Mouse (Mus musculus) large intestine, adult 2 months (tissue): ENCODE measurements at regions not wholly inside any gene's neighbourhood (a gene's known extent, or its start where the extent isn't known, plus 50 kb on each side); places are given as distances from the start of the nearest gene placed in this dataset.

ENCODE experiments used
- DNase-seq: peaks from one replicate; pipeline ENCODE4 v3.0.0-alpha.2; 2012; ENCODE audit warnings: low read depth, low spot score
- WGBS: fragments of 180-500 bp; shearing (Covaris S2); methylation state at CpG from one replicate; pipeline ENCODE4 v1.1.7; 2018; 5-methylcytosine and 5-hydroxymethylcytosine counted together

- 79% methylated on average over 6 of the region's 6 CpGs for WGBS
Measured at GRCm38 (mm10) chr1:35706336-35706735, 361.9 kb upstream of the Hs6st1 start.

GRCm38 (mm10) chr1:35708176-35708788 is 359.9 kb upstream of the Hs6st1 start:
- WGBS: 74% methylated on average over 2 of the region's 2 CpGs
- no peak for DNase-seq

More at GRCm38 (mm10) chr1:35706336-35706735, 361.9 kb upstream of the Hs6st1 start:
- DNase-seq: no peak

- DNase-seq: no peak
Measured at GRCm38 (mm10) chr1:35709214-35709613, 359.0 kb upstream of the Hs6st1 start.

- 53% methylated on average over 4 of the region's 4 CpGs for WGBS
- no peak for DNase-seq
Measured at GRCm38 (mm10) chr1:35713961-35714360, 354.2 kb upstream of the Hs6st1 start.

GRCm38 (mm10) chr1:35715931-35716330 is 352.3 kb upstream of the Hs6st1 start:
- DNase-seq: no peak
- 65% methylated on average over 6 of the region's 6 CpGs for WGBS

GRCm38 (mm10) chr1:35717166-35717565 is 351.0 kb upstream of the Hs6st1 start:
- no peak for DNase-seq
- WGBS: 76% methylated on average over 2 of the region's 2 CpGs

GRCm38 (mm10) chr1:35717659-35718058 is 350.5 kb upstream of the Hs6st1 start:
- no peak for DNase-seq
- 26% methylated on average over 2 of the region's 2 CpGs for WGBS

GRCm38 (mm10) chr1:35720063-35720462 is 348.1 kb upstream of the Hs6st1 start:
- 93% methylated on average over 3 of the region's 3 CpGs for WGBS
- no peak for DNase-seq

- 27% methylated on average over 3 of the region's 3 CpGs for WGBS
- no peak for DNase-seq
Measured at GRCm38 (mm10) chr1:35724366-35724900, 343.8 kb upstream of the Hs6st1 start.

- no peak for DNase-seq
Measured at GRCm38 (mm10) chr1:35726596-35726995, 341.6 kb upstream of the Hs6st1 start.

GRCm38 (mm10) chr1:35727310-35727990 is 340.8 kb upstream of the Hs6st1 start:
- 87% methylated on average over 8 of the region's 8 CpGs for WGBS
- DNase-seq: no peak

More at GRCm38 (mm10) chr1:35726596-35726995, 341.6 kb upstream of the Hs6st1 start:
- WGBS: 23% methylated on average over 1 of the region's 1 CpGs

- no peak for DNase-seq
- 82% methylated on average over 5 of the region's 5 CpGs for WGBS
Measured at GRCm38 (mm10) chr1:35729785-35730295, 338.4 kb upstream of the Hs6st1 start.

GRCm38 (mm10) chr1:35730309-35730708 is 337.9 kb upstream of the Hs6st1 start:
- DNase-seq: no peak
- WGBS: 75% methylated on average over 4 of the region's 4 CpGs

GRCm38 (mm10) chr1:35736247-35736646 is 332.0 kb upstream of the Hs6st1 start:
- no peak for DNase-seq

- DNase-seq: no peak
- 97% methylated on average over 7 of the region's 7 CpGs for WGBS
Measured at GRCm38 (mm10) chr1:35749603-35750002, 318.6 kb upstream of the Hs6st1 start.

GRCm38 (mm10) chr1:35750092-35750521 is 318.1 kb upstream of the Hs6st1 start:
- WGBS: 71% methylated on average over 4 of the region's 4 CpGs
- DNase-seq: no peak

- 74% methylated on average over 9 of the region's 9 CpGs for WGBS
- DNase-seq: no peak
Measured at GRCm38 (mm10) chr1:35752636-35753035, 315.6 kb upstream of the Hs6st1 start.

GRCm38 (mm10) chr1:35754170-35754569 is 314.0 kb upstream of the Hs6st1 start:
- no peak for DNase-seq
- 84% methylated on average over 11 of the region's 11 CpGs for whole genome bisulfite sequencing

GRCm38 (mm10) chr1:35759010-35759409 is 309.2 kb upstream of the Hs6st1 start:
- WGBS: 73% methylated on average over 12 of the region's 12 CpGs
- DNase-seq: no peak

- 54% methylated on average over 4 of the region's 4 CpGs for WGBS
Measured at GRCm38 (mm10) chr1:35759600-35759999, 308.6 kb upstream of the Hs6st1 start.

GRCm38 (mm10) chr1:35763051-35763450 is 305.1 kb upstream of the Hs6st1 start:
- 71% methylated on average over 9 of the region's 9 CpGs for WGBS
- DNase-seq: no peak

More at GRCm38 (mm10) chr1:35759600-35759999, 308.6 kb upstream of the Hs6st1 start:
- no peak for DNase-seq
